Mouse (Mus musculus) heart, embryonic 14.5 days (tissue): Measurements from ENCODE around the gene Lefty2. TPM values are rescaled to one million over a fixed set of nuclear protein-coding genes. Genes with fewer than 3 reads are reported as not detected.
A peak's percentile ranks its signal among the peaks of the same experiment; 100 is the strongest.

Source experiments
- ATAC-seq: fragments of 200-750 bp; cut with Nextera tagmentation; 2 replicates; pipeline ENCODE4 v1.8.0; 2017; ENCODE audit warnings: low read depth, moderate TSS enrichment; ENCODE audit not compliant: insufficient number of reproducible peaks, insufficient read depth, low FRiP score
- H3K27ac ChIP-seq, 2 experiments: fragments of 200-500 bp in 1 of 2; fragments of 300-500 bp in 1 of 2; sonication (generic) in 1 of 2; replicated peaks in 1 of 2; 2 replicates each; pipeline ENCODE4 v1.5.1; 2012 to 2014; ENCODE audit warnings: low read depth in 2 of 2, low read length in 2 of 2, control low read depth in 1 of 2, mild to moderate bottlenecking in 1 of 2, mixed read lengths in 1 of 2; ENCODE audit not compliant: control insufficient read depth in 1 of 2, insufficient read depth in 1 of 2
- H3K27me3 ChIP-seq: fragments of 300-500 bp; sonication (generic); 2 replicates; pipeline ENCODE4 v1.6.1; 2014; ENCODE audit warnings: mild to moderate bottlenecking, low read length, control low read depth; ENCODE audit not compliant: control insufficient read depth, insufficient read depth
- H3K36me3 ChIP-seq: fragments of 300-500 bp; sonication (generic); 2 replicates; pipeline ENCODE4 v1.6.1; 2014; ENCODE audit warnings: mild to moderate bottlenecking, control low read depth, low read length, mixed read lengths; ENCODE audit not compliant: control insufficient read depth, insufficient read depth
- H3K4me1 ChIP-seq, 2 experiments: fragments of 200-500 bp in 1 of 2; fragments of 300-500 bp in 1 of 2; sonication (generic) in 1 of 2; 2 replicates each; pipeline ENCODE4 v1.6.1; 2012 to 2014; ENCODE audit warnings: low read length in 2 of 2, control low read depth in 1 of 2, mixed read lengths in 1 of 2; ENCODE audit not compliant: control insufficient read depth in 2 of 2, insufficient read depth in 2 of 2
- H3K4me2 ChIP-seq: fragments of 300-500 bp; sonication (generic); 2 replicates; pipeline ENCODE4 v1.6.1; 2014; ENCODE audit warnings: mild to moderate bottlenecking, low read length
- H3K4me3 ChIP-seq, 2 experiments: fragments of 200-500 bp in 1 of 2; fragments of 300-500 bp in 1 of 2; sonication (generic) in 1 of 2; 2 replicates each; pipeline ENCODE4 v1.5.1; 2012 to 2014; ENCODE audit warnings: low read length in 2 of 2, mild to moderate bottlenecking in 2 of 2, control low read depth in 1 of 2, low read depth in 1 of 2, moderate library complexity in 1 of 2; ENCODE audit not compliant: control insufficient read depth in 1 of 2, insufficient read depth in 1 of 2
- H3K9ac ChIP-seq: fragments of 300-500 bp; sonication (generic); 2 replicates; pipeline ENCODE4 v1.6.1; 2014; ENCODE audit warnings: mild to moderate bottlenecking, low read length
- H3K9me3 ChIP-seq: fragments of 300-500 bp; sonication (generic); 2 replicates; pipeline ENCODE4 v1.6.1; 2016; ENCODE audit warnings: low read length, control low read depth; ENCODE audit not compliant: control insufficient read depth
- WGBS: fragments of 180-500 bp; shearing (Covaris S2); extraction: QIAGEN DNeasy Blood & Tissue Kit; methylation state at CpG from one replicate; pipeline ENCODE4 v1.1.7; 2014; 5-methylcytosine and 5-hydroxymethylcytosine counted together
- polyA plus RNA-seq: library from polyadenylated mRNA; unstranded; fragments of >200 nt; fragmentation: Nextera tagmentation; extraction: Ambion mirVana; gene quantifications from 2 replicates; pipeline ENCODE4 v1.2.1, GENCODE M21; 2014

Lefty2 gene
- polyA plus RNA-seq, 1 experiment from 2014 or later = not detected

DNA sequence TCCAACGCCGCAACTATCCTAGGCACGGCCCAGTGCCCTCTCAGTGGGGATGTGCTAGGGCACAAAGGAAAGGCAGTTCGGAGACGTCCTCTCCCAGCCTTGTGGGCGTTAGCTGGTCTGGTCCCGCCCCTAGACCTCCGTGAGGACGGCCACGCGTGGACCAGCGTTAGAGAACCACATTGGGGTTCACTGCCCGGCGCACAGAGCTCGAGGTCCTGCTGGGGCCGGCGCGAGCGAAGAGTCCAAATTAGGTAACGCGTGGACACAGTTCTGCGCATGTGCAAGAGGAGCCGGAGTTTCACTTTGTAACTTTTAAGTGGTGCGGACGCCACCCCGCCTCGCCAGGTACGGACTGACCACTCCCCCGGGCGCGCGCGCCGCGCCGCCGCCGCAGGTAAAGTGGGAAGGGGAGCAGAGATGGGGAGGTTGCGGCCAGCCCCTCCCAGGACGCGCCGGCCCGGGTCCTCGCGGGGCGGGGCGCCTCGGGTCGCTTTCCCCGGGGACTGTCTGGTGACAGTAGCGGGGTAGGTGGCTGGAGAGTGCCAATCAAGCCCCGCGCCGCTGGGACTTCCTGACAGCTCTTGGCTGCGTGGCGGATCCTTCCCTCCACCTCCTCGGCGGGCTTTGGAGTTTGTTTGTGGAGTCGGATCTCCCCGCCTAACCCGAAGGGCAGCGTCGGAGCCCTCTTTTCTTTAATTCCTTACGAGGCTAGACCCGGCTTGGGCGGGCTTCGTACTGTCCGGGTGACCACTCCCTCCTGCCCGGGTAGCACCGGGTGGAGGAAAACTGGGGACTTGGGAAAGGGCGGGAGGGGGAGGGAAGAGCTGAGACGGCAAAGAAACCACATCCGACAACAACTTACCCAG lies 49.5 kb downstream of the Lefty2 start, which contains the start of gene Tmem63a:
Tmem63a (plus strand) TSS at position 179 of the 866 bp plus-strand sequence.
- H3K27ac ChIP-seq = peak within 1 kb of the TSS; percentile 86 to 88
- H3K4me3 ChIP-seq = peak within 1 kb of the TSS; percentile 91 to 92
- under 1% methylated on average over 68 of the region's 73 CpGs for WGBS
- H3K27me3 ChIP-seq = peaks cover 8% of the 10 kb centered on the region; the same call in 1 of the 2 replicates
- H3K9me3 ChIP-seq = no peaks in the 10 kb centered on the region
- H3K4me1 ChIP-seq = peaks cover 25 to 40% of the 10 kb centered on the region in 2 experiments; a peak in 3 of 4 replicates
- H3K4me2 ChIP-seq = peak within 1 kb of the TSS; percentile 88
- peak within 1 kb of the TSS; percentile 87 for H3K9ac ChIP-seq
- peak; percentile 45 for ATAC-seq
- peaks cover 9% of the 10 kb centered on the region for H3K36me3 ChIP-seq

DNA sequence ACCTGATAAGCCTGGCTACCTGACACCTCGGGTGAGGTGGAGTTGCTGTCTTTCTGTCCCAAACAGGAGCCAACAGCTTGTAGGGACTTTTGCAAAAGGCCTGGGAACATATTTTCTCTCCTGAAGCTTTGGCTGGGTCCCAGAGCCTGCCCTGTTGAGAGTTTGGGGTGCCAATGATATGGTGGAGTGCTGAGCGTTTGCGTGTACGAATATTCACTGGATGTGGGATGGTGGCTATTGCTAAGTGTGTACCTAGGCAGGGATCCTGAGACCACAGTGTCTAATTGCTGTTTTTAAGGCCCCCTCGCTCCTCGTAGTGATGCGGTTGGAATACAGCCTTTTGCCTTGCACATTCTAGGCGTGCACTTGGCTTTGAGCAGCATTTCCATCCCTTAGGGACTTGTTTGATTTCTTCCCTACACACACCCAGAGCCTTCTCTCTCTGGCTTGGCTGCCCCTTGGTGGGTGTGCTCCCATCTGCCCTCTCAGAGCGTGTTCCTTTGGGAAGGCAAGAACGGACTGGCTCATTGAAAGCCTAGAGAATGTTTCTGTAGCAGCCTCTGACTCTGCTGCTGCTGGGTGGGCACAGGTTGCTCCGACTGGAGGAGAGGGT lies 50.2 kb downstream of the Lefty2 start:
- peak overlapping the region; percentile 87 for H3K9ac ChIP-seq
- H3K9me3 ChIP-seq = no peaks in the 10 kb centered on the region
- WGBS = 45% methylated on average over 11 of the region's 11 CpGs
- H3K4me2 ChIP-seq = peak overlapping the region; percentile 88
- H3K4me3 ChIP-seq = peak overlapping the region; percentile 91 to 92
- no peak for ATAC-seq
- H3K4me1 ChIP-seq = peaks cover 25 to 40% of the 10 kb centered on the region in 2 experiments; a peak in 3 of 4 replicates
- H3K36me3 ChIP-seq = peaks cover 15% of the 10 kb centered on the region
- peak overlapping the region; percentile 86 to 88; a peak in 3 of 4 replicates for H3K27ac ChIP-seq
- peaks cover under 1% of the 10 kb centered on the region; the same call in 1 of the 2 replicates for H3K27me3 ChIP-seq

DNA sequence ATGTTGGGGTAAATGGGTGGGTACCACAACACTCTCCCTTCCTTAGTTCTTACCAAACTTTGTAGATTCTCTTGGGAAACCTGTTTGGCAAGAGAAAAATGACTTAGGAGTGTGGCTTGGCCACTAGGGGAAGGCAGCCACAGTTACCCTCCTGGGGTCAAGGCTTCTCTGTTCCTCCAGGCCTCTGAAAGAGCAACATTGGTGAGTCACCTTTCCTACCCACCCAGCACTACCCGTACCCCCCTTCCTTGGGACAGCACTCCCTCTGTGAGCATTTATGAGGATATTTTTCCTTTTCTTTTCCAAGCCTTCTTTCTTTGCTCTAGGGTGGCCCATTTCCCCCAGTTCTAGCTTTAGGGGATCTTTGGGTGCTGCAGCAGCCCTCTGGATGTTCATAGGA lies 51.0 kb downstream of the Lefty2 start:
- no peak for ATAC-seq
- 58% methylated on average over 1 of the region's 1 CpGs for WGBS
- no peak overlapping the region for H3K27ac ChIP-seq
- peaks cover 23% of the 10 kb centered on the region for H3K36me3 ChIP-seq
- no peaks in the 10 kb centered on the region for H3K9me3 ChIP-seq
- peaks cover 25 to 40% of the 10 kb centered on the region in 2 experiments; a peak in 3 of 4 replicates for H3K4me1 ChIP-seq
- H3K4me3 ChIP-seq = no peak overlapping the region
- H3K27me3 ChIP-seq = no peaks in the 10 kb centered on the region
- no peak overlapping the region for H3K9ac ChIP-seq
- no peak overlapping the region; the same call in 1 of the 2 replicates for H3K4me2 ChIP-seq

DNA sequence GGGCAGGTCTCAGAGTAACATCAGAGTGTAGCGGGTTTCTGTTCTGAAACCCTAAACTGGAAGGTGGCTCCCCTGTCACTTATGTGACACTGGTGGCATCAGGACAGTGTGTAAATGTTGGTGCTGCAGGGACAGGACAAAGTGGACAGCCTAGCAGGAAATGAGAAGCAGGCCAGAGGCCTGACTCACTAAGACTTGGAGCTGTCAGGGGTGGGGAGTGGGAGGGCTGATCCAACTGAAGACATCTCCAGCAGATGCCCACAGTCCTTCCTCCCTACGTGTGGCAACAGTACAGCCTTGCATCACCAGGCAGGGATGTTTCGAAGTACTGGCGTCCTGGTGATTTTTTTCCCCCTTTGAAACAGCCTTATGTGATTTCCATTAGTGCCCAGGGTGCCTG lies 51.6 kb downstream of the Lefty2 start:
- H3K36me3 ChIP-seq = peaks cover 29% of the 10 kb centered on the region
- peaks cover 25 to 40% of the 10 kb centered on the region in 2 experiments; a peak in 3 of 4 replicates for H3K4me1 ChIP-seq
- no peaks in the 10 kb centered on the region for H3K9me3 ChIP-seq
- peak overlapping the region in 1 of 2 experiments; percentile 4; a peak in 1 of 4 replicates for H3K27ac ChIP-seq
- no peaks in the 10 kb centered on the region for H3K27me3 ChIP-seq
- 79% methylated on average over 4 of the region's 4 CpGs for WGBS
- no peak overlapping the region for H3K4me2 ChIP-seq
- ATAC-seq = no peak
- no peak overlapping the region for H3K4me3 ChIP-seq
- H3K9ac ChIP-seq = no peak overlapping the region

DNA sequence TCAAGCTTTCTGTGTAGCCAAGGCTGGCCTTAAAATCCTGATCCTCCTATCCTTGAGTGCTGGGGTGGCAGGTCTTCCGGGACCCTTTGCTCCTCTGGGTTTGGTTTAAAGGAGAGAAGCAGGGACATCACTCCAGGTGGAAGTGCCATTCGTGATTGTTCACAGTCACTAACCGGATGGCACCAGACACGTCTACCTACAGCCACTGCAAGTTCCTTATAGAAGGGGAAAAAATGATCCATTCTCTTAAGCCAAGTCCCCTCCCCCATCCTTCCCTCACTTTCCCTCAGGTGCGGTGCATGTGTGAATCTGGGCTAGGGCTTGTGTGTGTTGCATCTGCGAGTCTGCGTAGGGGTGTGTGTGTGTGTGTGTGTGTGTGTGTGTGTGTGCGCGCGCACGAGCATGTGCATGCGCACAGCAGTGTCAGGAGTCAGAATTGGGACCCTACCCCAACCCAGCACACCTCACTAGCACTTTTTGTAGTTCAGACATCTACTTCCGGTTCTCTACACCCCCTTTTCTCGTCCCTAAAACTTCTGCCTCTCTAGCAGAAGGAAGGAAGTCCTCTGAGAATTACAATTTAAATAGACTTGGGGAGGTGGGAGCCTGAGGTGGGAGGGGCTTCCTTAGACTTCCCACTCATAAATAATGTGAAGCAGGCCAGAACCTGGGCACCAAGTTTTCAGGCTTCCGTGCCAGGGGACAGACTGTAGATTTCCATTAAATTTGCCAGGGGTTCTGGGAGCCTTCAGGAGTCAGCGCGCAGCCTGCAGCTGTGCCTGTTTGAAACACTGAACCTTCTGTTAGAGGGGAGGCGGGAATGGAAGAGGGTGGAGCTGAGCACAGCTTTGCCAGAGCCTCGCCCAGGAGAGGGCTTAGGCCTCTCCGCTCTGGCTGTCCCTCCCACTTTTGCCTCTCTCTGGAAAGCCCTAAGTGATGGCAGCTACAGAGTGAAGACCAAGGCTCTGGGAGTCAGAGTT lies 52.4 kb downstream of the Lefty2 start:
- 34% methylated on average over 20 of the region's 20 CpGs for WGBS
- Histone ChIP-seq H3K4me3 (no peak overlapping the region), H3K4me2 (peak overlapping the region; percentile 29), H3K9ac (0 out of 2 replicates have a peak overlapping the region, but pooled peaks have one; percentile 1), H3K36me3 (peaks cover 37% of the 10 kb centered on the region), H3K27me3 (no peaks in the 10 kb centered on the region), H3K9me3 (no peaks in the 10 kb centered on the region), H3K4me1 (peaks cover 25 to 40% of the 10 kb centered on the region in 2 experiments; a peak in 3 of 4 replicates), H3K27ac (peak overlapping the region; percentile 4 to 23; a peak in 3 of 4 replicates)
- ATAC-seq = peak; percentile 40

DNA sequence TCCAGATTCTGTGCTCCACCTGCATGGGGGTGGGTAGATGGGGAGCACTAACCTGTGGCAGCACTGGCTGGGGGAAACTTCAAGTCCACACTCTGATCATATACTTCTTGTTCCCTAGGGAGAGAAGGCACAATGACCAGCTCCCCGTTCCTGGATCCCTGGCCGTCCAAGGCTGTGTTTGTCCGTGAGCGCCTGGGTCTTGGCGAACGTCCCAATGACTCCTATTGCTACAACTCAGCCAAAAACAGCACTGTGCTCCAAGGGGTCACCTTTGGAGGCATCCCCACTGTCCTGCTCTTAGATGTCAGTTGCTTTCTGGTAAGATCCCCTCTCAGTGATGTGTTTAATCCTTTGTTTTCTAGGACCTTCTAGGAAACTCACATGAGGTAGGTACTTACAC lies 53.5 kb downstream of the Lefty2 start:
- 72% methylated on average over 6 of the region's 6 CpGs for WGBS
- Histone ChIP-seq H3K9me3 (no peaks in the 10 kb centered on the region), H3K9ac (no peak overlapping the region)

More for the DNA sequence above, 53.5 kb downstream of the Lefty2 start:
- H3K27me3 ChIP-seq = no peaks in the 10 kb centered on the region
- H3K4me1 ChIP-seq = peaks cover 25 to 35% of the 10 kb centered on the region in 2 experiments; a peak in 3 of 4 replicates
- H3K4me2 ChIP-seq = no peak overlapping the region
- H3K36me3 ChIP-seq = peaks cover 42% of the 10 kb centered on the region
- ATAC-seq = no peak
- no peak overlapping the region for H3K4me3 ChIP-seq
- no peak overlapping the region for H3K27ac ChIP-seq
